Mouse (Mus musculus): ENCODE results near the gene Cbr1.

DNA sequence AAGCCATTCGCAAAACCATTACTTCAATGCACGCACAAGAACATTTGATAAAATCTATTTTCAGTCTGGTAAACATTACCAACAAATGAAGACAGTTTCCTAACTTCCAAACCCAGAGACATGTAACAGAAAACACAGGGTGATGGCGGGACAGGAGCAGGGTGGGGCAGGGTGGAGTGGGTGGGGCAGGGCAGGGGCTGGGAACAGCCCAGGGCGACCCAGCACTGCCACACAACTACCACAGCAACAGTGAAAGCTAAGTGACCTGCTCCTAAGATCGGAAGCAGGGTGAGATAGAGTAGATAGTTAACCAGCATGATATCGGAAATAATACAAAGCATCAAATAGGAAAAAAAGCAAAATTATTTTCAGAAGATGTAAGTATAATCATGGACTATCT is 6.2 kb upstream of the Cbr1 start:
- no peak for TF ChIP-seq CTCF (IDR thresholded peaks at IDR 0.05; ENCODE audit: control insufficient read depth, insufficient read depth, insufficient read length)
- no peak for TF ChIP-seq USF1 (IDR thresholded peaks at IDR 0.05; ENCODE audit: low read depth)
- TF ChIP-seq MAX (IDR thresholded peaks at IDR 0.05): no peak
- TF ChIP-seq FOSL1 (IDR thresholded peaks at IDR 0.05; ENCODE audit: insufficient read depth, low read length, poor library complexity, severe bottlenecking): no peak
- no peak for TF ChIP-seq MYOG (IDR thresholded peaks at IDR 0.05; ENCODE audit: control insufficient read depth, extremely low read depth, insufficient read length)
- no peak for TF ChIP-seq MYOD1 (IDR thresholded peaks at IDR 0.05; ENCODE audit: control insufficient read depth, insufficient read length, low read depth)

Measured in C2C12 (cell line).